Mouse (Mus musculus) bone marrow, adult 2 months (tissue): ENCODE data around the gene Ninj2. TPM values are rescaled to one million over a fixed set of nuclear protein-coding genes. Genes with fewer than 3 reads are reported as not detected.
A peak's percentile ranks its signal among the peaks of the same experiment; 100 is the strongest.

Source experiments
- H3K27ac ChIP-seq: fragments of 200-500 bp; 2 replicates; pipeline ENCODE4 v1.5.1; 2012; ENCODE audit warnings: low read depth, mild to moderate bottlenecking, control low read depth, inconsistent platforms, low read length; ENCODE audit not compliant: control insufficient read depth, poor library complexity, insufficient read depth
- H3K4me1 ChIP-seq: fragments of 200-500 bp; 2 replicates; pipeline ENCODE4 v1.6.1; 2011; ENCODE audit warnings: low read length; ENCODE audit not compliant: control insufficient read depth, insufficient read depth
- H3K4me3 ChIP-seq: fragments of 200-500 bp; replicated peaks from 2 replicates; pipeline ENCODE3; 2011; ENCODE audit warnings: mild to moderate bottlenecking, low read depth, low read length, control low read depth; ENCODE audit not compliant: control insufficient read depth
- CTCF ChIP-seq: fragments of 200-500 bp; IDR thresholded peaks from 2 replicates; pipeline ENCODE4 v1.5.1; 2011; ENCODE audit warnings: low read length, control low read depth; ENCODE audit not compliant: control insufficient read depth, insufficient read depth
- POLR2A ChIP-seq: fragments of 200-500 bp; IDR thresholded peaks from 2 replicates; pipeline ENCODE4 v1.6.1; 2011; ENCODE audit warnings: low read depth, mild to moderate bottlenecking, control low read depth, low read length, borderline replicate concordance; ENCODE audit not compliant: control insufficient read depth
- WGBS: fragments of 180-500 bp; shearing (Covaris S2); methylation state at CpG from one replicate; pipeline ENCODE4 v1.1.7; 2018; 5-methylcytosine and 5-hydroxymethylcytosine counted together
- polyA plus RNA-seq: library from polyadenylated mRNA; stranded (reverse); fragments of >200 nt; gene quantifications from 2 replicates; pipeline ENCODE4 v1.2.4, GENCODE M21; 2011; ENCODE audit warnings: low replicate concordance; ENCODE audit not compliant: missing spikeins, insufficient read depth, insufficient read length

Ninj2 gene
- polyA plus RNA-seq, 1 experiment, result not detected

GRCm38 (mm10) chr6:120196837-120197236 lies 103.7 kb downstream of the Ninj2 start:
- Histone ChIP-seq H3K27ac (no peak overlapping the region), H3K4me3 (no peak overlapping the region), H3K4me1 (no peaks in the 10 kb centered on the region; the same call in 1 of the 2 replicates)
- WGBS, result 8% methylated on average over 2 of the region's 2 CpGs
- TF ChIP-seq POLR2A (no peak), CTCF (peak; percentile 45)

- 33% methylated on average over 9 of the region's 9 CpGs for WGBS
- peak; percentile 95 for TF ChIP-seq CTCF
- no peak for TF ChIP-seq POLR2A
Observed at GRCm38 (mm10) chr6:120197964-120198363, 104.8 kb downstream of the Ninj2 start.

GRCm38 (mm10) chr6:120199638-120200394 lies 106.7 kb downstream of the Ninj2 start:
- TF ChIP-seq POLR2A, result no peak
- no peak overlapping the region for H3K4me3 ChIP-seq
- H3K4me1 ChIP-seq, result no peaks in the 10 kb centered on the region; the same call in 1 of the 2 replicates
- no peak overlapping the region for H3K27ac ChIP-seq
- 57% methylated on average over 10 of the region's 10 CpGs for WGBS

More at GRCm38 (mm10) chr6:120197964-120198363, 104.8 kb downstream of the Ninj2 start:
- Histone ChIP-seq H3K4me3 (no peak overlapping the region), H3K4me1 (no peaks in the 10 kb centered on the region; the same call in 1 of the 2 replicates), H3K27ac (no peak overlapping the region)

- H3K27ac ChIP-seq, result no peak overlapping the region
- WGBS, result 40% methylated on average over 6 of the region's 6 CpGs
- H3K4me3 ChIP-seq, result no peak overlapping the region
- no peaks in the 10 kb centered on the region; the same call in 1 of the 2 replicates for H3K4me1 ChIP-seq
- TF ChIP-seq CTCF (no peak), POLR2A (no peak)
Observed at GRCm38 (mm10) chr6:120201956-120202355, 108.8 kb downstream of the Ninj2 start.

GRCm38 (mm10) chr6:120202406-120202805 lies 109.3 kb downstream of the Ninj2 start:
- Histone ChIP-seq H3K27ac (no peak overlapping the region), H3K4me1 (no peaks in the 10 kb centered on the region; the same call in 1 of the 2 replicates), H3K4me3 (no peak overlapping the region)
- TF ChIP-seq CTCF, result no peak
- TF ChIP-seq POLR2A, result no peak
- 91% methylated on average over 8 of the region's 8 CpGs for WGBS

- TF ChIP-seq CTCF (no peak), POLR2A (no peak)
- WGBS, result 74% methylated on average over 5 of the region's 5 CpGs
- no peak overlapping the region for H3K4me3 ChIP-seq
- H3K4me1 ChIP-seq, result no peaks in the 10 kb centered on the region
- no peak overlapping the region for H3K27ac ChIP-seq
Observed at GRCm38 (mm10) chr6:120206586-120206985, 113.4 kb downstream of the Ninj2 start.

GRCm38 (mm10) chr6:120211536-120211935 lies 118.4 kb downstream of the Ninj2 start:
- 63% methylated on average over 6 of the region's 6 CpGs for WGBS
- no peak overlapping the region for H3K27ac ChIP-seq
- TF ChIP-seq CTCF, result no peak
- TF ChIP-seq POLR2A, result no peak

GRCm38 (mm10) chr6:120216702-120217101 lies 123.6 kb downstream of the Ninj2 start:
- TF ChIP-seq CTCF, result no peak
- no peak for TF ChIP-seq POLR2A
- WGBS, result 65% methylated on average over 1 of the region's 1 CpGs
- Histone ChIP-seq H3K4me3 (no peak overlapping the region), H3K27ac (peak overlapping the region; percentile 82), H3K4me1 (peaks cover 5% of the 10 kb centered on the region)

More at GRCm38 (mm10) chr6:120211536-120211935, 118.4 kb downstream of the Ninj2 start:
- peaks cover 2% of the 10 kb centered on the region for H3K4me1 ChIP-seq
- H3K4me3 ChIP-seq, result no peak overlapping the region
